Mouse (Mus musculus): ENCODE results near the gene Hmgb1. TPM values are rescaled to one million over a fixed set of nuclear protein-coding genes. Genes with fewer than 3 reads are reported as not detected.
A peak's percentile ranks its signal among the peaks of the same experiment; 100 is the strongest.

The Hmgb1 gene
- total and polyA plus RNA-seq, 3 experiments, result 23.7 to 103 (median 88.9) TPM

DNA sequence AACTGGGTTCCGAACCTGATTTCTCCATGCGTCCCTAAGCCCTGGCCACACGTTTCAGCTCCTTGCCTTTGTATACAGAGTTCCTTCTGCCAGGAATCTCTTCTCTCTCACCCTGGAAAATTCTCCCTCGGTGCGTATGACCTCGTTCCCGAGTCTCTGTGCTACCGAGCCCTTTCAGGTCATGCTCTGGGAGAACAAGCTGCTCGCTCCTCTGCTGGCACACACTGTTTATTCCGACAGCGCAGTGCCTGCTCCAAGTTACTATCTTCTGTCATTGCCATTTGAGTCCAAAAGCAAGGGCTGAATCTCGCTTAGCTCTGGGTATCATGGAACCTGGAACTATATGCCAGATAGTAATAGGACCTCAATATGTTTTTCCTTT, 31.5 kb downstream of the Hmgb1 start:
- Histone ChIP-seq H3K9ac (ENCODE audit: low read depth, low read length) (peak overlapping the region; percentile 13), H3K27me3 (ENCODE audit: control insufficient read depth, insufficient read depth, low read length) (no peaks in the 10 kb centered on the region), H3K27ac (peak overlapping the region; percentile 75), H3K4me1 (ENCODE audit: control insufficient read depth, insufficient read depth, low read length) (peaks cover 1% of the 10 kb centered on the region; the same call in 1 of the 2 replicates), H3K36me3 (ENCODE audit: control insufficient read depth, insufficient read depth, low read length) (no peaks in the 10 kb centered on the region), H3K4me3 (peak overlapping the region; percentile 17; the same call in 1 of the 2 replicates), H3K79me2 (replicated peaks; ENCODE audit: control insufficient read depth, insufficient read depth, low read length) (no peaks in the 10 kb centered on the region)
- TF ChIP-seq CTCF (IDR thresholded peaks at IDR 0.05) (no peak), EP300 (IDR thresholded peaks at IDR 0.05; ENCODE audit: insufficient read depth, low read depth, low read length) (no peak; the same call in 1 of the 2 replicates), POLR2A (IDR thresholded peaks at IDR 0.05; ENCODE audit: insufficient read depth, low read depth, low read length) (no peak)
- WGBS, result 28% methylated on average over 12 of the region's 12 CpGs
- intact Hi-C loops (cut with DNase I), result no loop called here
- peak in 1 of 2 experiments; percentile 60 for DNase-seq

DNA sequence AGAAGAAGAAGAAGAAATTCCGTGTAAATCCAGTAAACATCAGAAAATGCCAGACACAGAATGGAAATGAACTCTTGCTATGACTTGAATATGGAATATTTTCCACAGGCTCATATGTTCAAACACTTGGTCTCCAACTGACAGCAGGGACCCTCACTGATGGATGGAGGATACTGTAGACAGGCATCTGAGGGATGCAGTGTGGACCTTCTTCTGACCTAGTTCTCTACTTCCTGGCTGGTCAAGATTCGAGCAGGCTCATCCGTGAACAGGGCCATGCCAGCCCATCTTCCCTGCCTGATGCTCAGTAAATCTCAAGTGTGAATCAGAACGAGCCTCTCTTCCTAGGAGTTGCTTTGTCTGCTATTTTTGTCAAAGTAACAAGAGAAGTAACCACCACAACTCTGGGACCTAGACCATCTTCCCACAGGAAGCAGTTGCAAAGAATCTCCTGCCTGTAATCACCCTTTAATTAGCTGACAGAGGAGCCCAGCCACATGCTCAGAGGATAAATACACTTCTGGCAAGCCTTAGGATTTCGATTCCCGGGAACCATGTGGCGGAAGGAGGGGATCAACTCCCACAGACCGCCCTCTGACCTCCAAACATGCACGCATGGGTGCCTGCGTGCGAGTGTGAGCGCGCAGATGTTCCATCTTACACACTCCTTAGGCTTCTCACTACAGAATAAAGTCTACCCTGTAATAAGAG, 32.1 kb downstream of the Hmgb1 start:
- peak overlapping the region; percentile 75 for H3K27ac ChIP-seq
- TF ChIP-seq POLR2A (IDR thresholded peaks at IDR 0.05; ENCODE audit: insufficient read depth, low read depth, low read length) (no peak), EP300 (IDR thresholded peaks at IDR 0.05; ENCODE audit: insufficient read depth, low read depth, low read length) (no peak), CTCF (IDR thresholded peaks at IDR 0.05) (no peak)
- WGBS, result 42% methylated on average over 13 of the region's 13 CpGs
- H3K36me3 ChIP-seq (ENCODE audit: control insufficient read depth, insufficient read depth, low read length), result no peaks in the 10 kb centered on the region
- H3K9ac ChIP-seq (ENCODE audit: low read depth, low read length), result peak overlapping the region; percentile 13
- intact Hi-C loops (cut with DNase I), result no loop called here
- no peaks in the 10 kb centered on the region for H3K79me2 ChIP-seq (replicated peaks; ENCODE audit: control insufficient read depth, insufficient read depth, low read length)
- H3K4me3 ChIP-seq, result peak overlapping the region; percentile 17; the same call in 1 of the 2 replicates
- no peaks in the 10 kb centered on the region for H3K27me3 ChIP-seq (ENCODE audit: control insufficient read depth, insufficient read depth, low read length)
- peak; percentile 30 to 41 for DNase-seq
- H3K4me1 ChIP-seq (ENCODE audit: control insufficient read depth, insufficient read depth, low read length), result peaks cover 1% of the 10 kb centered on the region; the same call in 1 of the 2 replicates

GRCm38 (mm10) chr5:149150882-149151281, 33.4 kb downstream of the Hmgb1 start:
- H3K79me2 ChIP-seq (replicated peaks; ENCODE audit: control insufficient read depth, insufficient read depth, low read length), result no peaks in the 10 kb centered on the region
- 98% methylated on average over 3 of the region's 3 CpGs for WGBS
- intact Hi-C loops (cut with DNase I), result no loop called here
- no peak overlapping the region for H3K9ac ChIP-seq (ENCODE audit: low read depth, low read length)
- H3K27ac ChIP-seq, result no peak overlapping the region
- no peaks in the 10 kb centered on the region for H3K36me3 ChIP-seq (ENCODE audit: control insufficient read depth, insufficient read depth, low read length)
- no peak overlapping the region for H3K4me3 ChIP-seq
- TF ChIP-seq EP300 (IDR thresholded peaks at IDR 0.05; ENCODE audit: insufficient read depth, low read depth, low read length) (no peak), POLR2A (IDR thresholded peaks at IDR 0.05; ENCODE audit: insufficient read depth, low read depth, low read length) (no peak), CTCF (IDR thresholded peaks at IDR 0.05) (no peak)
- H3K4me1 ChIP-seq (ENCODE audit: control insufficient read depth, insufficient read depth, low read length), result peaks cover 1% of the 10 kb centered on the region; the same call in 1 of the 2 replicates
- no peaks in the 10 kb centered on the region for H3K27me3 ChIP-seq (ENCODE audit: control insufficient read depth, insufficient read depth, low read length)
- no peak for DNase-seq

GRCm38 (mm10) chr5:149147386-149148000, 36.8 kb downstream of the Hmgb1 start:
- no peaks in the 10 kb centered on the region for H3K36me3 ChIP-seq (ENCODE audit: control insufficient read depth, insufficient read depth, low read length)
- intact Hi-C loops (cut with DNase I), result no loop called here

GRCm38 (mm10) chr5:149146691-149147090, 37.6 kb downstream of the Hmgb1 start:
- Histone ChIP-seq H3K9ac (ENCODE audit: low read depth, low read length) (no peak overlapping the region), H3K27ac (no peak overlapping the region), H3K4me3 (no peak overlapping the region), H3K4me1 (ENCODE audit: control insufficient read depth, insufficient read depth, low read length) (no peaks in the 10 kb centered on the region), H3K27me3 (ENCODE audit: control insufficient read depth, insufficient read depth, low read length) (no peaks in the 10 kb centered on the region), H3K79me2 (replicated peaks; ENCODE audit: control insufficient read depth, insufficient read depth, low read length) (no peaks in the 10 kb centered on the region), H3K36me3 (ENCODE audit: control insufficient read depth, insufficient read depth, low read length) (no peaks in the 10 kb centered on the region)
- TF ChIP-seq POLR2A (IDR thresholded peaks at IDR 0.05; ENCODE audit: insufficient read depth, low read depth, low read length) (no peak), EP300 (IDR thresholded peaks at IDR 0.05; ENCODE audit: insufficient read depth, low read depth, low read length) (no peak), CTCF (IDR thresholded peaks at IDR 0.05) (no peak)
- intact Hi-C loops (cut with DNase I), result no loop called here
- 84% methylated on average over 7 of the region's 7 CpGs for WGBS
- DNase-seq, result no peak

More at GRCm38 (mm10) chr5:149147386-149148000, 36.8 kb downstream of the Hmgb1 start:
- H3K4me1 ChIP-seq (ENCODE audit: control insufficient read depth, insufficient read depth, low read length), result peaks cover 1% of the 10 kb centered on the region; the same call in 1 of the 2 replicates
- no peak overlapping the region for H3K4me3 ChIP-seq
- TF ChIP-seq CTCF (IDR thresholded peaks at IDR 0.05) (no peak), EP300 (IDR thresholded peaks at IDR 0.05; ENCODE audit: insufficient read depth, low read depth, low read length) (no peak), POLR2A (IDR thresholded peaks at IDR 0.05; ENCODE audit: insufficient read depth, low read depth, low read length) (no peak)
- no peaks in the 10 kb centered on the region for H3K27me3 ChIP-seq (ENCODE audit: control insufficient read depth, insufficient read depth, low read length)
- no peaks in the 10 kb centered on the region for H3K79me2 ChIP-seq (replicated peaks; ENCODE audit: control insufficient read depth, insufficient read depth, low read length)
- WGBS, result 76% methylated on average over 8 of the region's 8 CpGs
- no peak for DNase-seq
- no peak overlapping the region for H3K27ac ChIP-seq
- H3K9ac ChIP-seq (ENCODE audit: low read depth, low read length), result no peak overlapping the region
